Mouse (Mus musculus) ES-CJ7 (cell line): Measurements from ENCODE around the gene Kif13a.

Experiments used
- DNase-seq: peaks from one replicate; pipeline ENCODE4 v3.0.0; 2011; ENCODE audit warnings: low read depth, low spot score

Gene Kif13a

DNA sequence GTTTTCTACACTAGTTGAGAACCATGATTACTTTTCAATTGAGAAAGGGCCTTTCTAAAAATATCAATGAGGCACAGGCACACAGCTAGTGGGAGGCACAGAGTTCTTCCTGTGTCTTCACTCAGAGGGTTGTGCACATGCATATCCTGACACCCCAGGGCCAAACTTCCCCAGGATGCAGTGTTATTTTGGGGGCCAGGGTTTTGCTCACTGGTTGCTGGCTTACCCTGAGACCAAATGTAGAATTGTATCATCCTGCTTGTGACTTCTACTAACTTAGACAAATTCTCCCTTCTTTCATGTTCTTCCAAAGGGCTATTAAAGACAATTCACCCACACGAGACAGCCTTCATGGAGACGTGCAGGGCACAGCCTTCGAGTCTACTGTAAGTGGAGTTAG lies 45.7 kb downstream of the Kif13a start:
- DNase-seq: no peak

DNA sequence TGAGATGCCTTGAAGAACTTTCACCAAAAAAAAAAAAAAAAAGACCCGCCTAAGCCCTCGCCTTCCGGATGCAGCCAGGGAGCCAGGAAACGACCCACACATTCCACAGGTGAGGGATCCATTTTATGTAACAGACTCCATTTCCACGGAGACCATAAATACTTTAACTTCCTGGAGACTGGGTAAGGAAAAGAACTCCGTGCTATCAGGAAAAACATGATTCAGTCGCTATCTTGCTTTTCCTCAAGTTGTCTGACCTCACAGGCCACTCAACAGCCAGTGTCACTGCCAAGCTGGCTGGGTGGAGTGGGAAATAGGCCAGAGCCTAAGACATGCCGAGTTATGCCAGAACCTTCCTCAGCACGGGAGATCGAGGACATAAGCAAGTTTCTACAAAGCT lies 46.3 kb downstream of the Kif13a start:
- DNase-seq: no peak

DNA sequence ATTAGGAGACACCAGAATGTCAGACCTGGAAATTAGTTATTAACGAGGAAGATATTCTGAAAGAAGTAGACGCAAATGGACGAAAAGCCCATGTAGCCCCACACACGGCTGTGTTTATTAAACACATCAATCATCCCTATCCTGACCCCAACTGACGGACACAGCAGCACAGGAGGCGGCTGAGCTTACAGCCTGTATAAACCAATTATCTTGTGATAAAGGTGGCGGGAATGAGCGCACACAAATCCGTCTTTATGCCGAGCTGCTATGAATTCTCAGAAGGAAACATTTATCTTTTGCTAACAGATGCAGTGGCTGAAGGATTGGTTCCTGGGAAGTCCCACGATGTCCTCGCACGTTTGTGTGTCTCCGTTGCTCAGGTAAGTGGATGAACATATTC lies 48.9 kb downstream of the Kif13a start:
- no peak for DNase-seq

DNA sequence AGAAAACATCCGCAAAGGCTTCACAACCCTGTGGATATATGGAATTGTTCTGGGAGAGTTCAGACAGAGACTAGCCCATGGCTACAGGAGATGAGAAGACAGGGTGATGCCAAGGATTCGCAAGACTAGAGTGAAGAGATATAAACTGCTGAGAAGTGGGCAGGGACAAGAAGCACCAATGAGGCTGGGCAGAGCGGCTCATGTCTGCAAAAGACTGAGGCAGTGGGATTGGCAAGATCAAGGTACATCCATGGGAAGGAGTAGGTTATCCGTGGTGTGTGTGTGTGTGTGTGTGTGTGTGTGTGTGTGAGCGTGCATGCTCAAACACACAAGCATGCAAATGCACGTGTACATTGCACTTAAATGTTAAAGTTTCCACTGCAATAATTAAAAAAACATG lies 49.4 kb downstream of the Kif13a start:
- DNase-seq: no peak

DNA sequence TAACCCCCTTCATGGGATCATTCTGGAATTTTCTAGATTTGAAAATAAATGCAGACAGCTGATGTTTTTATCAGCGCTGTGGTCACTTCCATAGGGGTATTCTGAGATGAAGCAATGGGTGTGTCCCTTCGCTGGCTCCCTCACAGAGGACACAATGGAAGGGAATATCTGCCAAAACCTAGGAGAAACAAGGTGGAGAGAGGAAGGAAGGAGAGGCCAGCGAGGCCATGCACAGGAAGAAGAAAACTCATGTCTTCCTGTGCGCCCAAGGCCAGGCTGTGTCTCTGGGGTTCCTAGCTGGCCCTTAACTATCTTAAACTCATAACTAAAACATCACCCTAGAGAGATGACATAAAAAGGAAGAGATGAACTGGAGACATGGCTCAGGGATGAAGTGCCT lies 52.6 kb downstream of the Kif13a start:
- DNase-seq: no peak

DNA sequence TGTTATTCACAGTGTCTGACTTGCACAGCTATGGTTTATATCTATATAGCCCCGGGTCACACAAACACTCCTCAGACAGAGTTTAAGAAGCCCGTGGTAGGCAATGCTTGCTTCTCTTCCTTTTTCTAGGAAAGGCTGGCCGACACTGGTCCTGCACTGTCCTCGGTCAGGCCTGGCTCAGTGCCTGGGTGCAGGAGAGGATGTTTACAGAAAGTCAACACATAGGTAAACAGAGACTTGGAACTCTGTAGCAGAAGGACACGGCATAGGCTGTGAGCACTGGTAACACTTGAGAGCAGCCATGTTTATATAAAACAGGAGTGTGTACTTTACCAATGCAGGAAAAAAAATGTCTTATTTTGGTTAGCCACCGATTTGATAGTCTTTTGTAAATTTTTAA lies 54.3 kb downstream of the Kif13a start:
- no peak for DNase-seq

DNA sequence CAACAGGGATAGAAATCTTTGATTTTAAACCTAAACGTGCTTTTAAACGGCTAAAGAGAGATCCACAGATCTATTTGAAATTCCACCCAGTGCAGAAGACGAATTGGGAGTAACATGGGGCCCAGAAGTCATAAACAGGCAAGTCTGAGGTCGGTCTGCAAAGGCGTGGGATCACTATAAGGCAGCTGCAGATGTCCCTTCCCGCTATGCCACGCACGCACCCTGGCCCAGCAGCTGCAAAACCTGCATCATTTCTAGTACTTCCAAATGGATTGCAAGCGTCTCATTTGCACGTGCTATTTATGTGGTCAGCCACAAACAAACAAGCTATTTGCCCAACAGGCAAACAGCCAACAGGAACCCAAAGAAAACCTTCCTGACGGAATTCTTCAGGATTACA lies 56.9 kb downstream of the Kif13a start:
- DNase-seq: no peak

DNA sequence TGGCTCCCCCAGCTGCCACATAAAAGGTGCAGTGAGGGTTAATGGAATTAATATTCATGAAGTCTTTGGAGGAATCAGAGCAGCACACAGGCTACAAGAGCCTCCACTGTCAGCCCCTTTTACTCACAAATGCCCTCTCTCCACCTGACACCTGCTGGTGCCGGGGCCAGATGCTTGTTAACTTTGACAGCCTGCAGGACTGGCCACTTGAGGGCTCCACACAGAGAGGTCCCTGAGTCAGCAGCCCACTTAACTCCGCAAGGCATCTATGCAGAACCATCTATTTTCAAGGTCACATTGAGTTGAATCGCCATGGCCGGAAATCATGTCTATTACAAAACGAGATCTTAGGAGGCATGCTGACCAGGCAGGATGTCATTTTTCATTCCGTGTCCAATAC lies 57.5 kb downstream of the Kif13a start:
- DNase-seq: no peak

DNA sequence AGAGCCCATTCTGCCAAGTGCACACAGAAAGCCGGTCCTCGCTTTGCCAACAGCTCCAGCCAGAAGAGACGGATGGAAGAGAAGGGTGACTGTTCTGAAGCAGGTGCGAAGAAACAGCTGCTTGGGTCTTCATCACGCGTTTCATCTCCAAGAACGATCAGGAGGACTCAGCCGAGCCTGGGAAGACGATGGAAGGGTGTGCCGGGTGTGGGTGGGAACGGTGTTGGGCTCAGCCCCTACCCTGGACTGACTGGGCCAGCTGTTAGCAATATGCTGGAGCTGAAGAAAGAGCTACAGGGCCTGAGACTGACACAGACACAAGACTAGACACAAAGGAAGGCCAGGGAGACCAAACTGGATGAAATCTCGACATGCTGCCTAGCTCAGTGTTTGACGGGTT lies 60.2 kb downstream of the Kif13a start:
- no peak for DNase-seq

DNA sequence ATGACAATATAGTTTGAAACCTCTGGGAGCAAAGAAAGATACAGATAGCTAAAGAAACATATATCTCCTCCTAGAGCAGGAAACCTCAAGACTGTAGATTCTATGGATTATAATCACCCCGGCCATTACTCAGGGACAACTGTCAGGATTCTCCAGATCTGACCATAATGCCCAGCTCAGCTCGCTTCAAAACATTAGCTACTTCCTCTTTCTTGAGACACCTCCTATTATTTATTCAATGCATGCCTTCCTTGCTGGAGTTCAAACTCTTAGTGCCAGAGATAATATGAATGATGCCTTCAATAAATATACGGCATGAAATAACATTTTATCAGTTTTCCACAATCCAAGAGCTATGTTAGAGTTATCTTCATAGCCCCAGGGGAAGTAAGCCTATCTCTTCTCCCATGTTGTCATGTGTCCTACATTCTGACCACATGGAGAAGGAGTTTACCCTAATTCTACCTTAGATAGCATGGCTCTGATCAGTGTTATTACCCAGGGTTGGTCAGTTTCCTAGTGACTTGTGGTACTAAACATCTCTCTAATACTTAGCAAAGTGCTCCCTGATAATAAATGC lies 66.4 kb downstream of the Kif13a start:
- no peak for DNase-seq

DNA sequence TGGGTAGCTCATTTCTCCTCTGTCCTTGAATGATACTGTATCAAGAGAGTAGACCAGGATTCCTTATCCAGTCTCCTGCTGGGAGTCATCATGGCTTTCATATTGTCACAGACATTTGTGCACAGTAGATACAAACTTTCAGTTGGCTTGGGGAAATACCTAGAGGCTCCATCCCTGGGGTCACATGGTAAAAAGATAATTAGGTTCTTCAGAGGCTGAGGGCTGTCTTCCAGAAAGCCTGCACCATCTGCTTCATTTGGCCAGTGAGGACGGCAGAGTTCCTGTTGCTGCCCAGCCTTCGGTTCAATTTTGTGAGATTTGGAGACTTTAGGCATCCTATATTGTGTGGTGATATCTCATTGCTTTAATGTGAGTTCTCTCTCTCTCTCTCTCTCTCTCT lies 69.8 kb downstream of the Kif13a start:
- no peak for DNase-seq

DNA sequence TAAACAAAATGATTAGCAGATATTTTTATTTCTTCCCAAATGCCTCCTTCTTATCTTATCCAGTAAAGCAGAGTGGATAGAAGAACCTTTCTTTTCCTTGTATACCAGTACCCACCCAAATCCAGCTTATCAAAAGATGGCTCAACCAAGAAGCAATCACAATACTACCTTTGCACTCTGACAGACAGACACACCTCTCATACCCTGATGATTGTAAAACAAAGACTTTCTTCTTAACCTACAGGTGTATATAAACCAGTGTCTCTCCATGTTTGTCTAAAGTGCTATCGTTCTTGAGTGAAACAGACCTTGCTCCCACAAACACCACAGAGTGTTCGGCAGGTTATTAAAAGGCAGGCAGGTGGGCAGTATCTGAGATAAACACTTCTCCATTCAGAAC lies 70.5 kb downstream of the Kif13a start:
- DNase-seq: no peak

DNA sequence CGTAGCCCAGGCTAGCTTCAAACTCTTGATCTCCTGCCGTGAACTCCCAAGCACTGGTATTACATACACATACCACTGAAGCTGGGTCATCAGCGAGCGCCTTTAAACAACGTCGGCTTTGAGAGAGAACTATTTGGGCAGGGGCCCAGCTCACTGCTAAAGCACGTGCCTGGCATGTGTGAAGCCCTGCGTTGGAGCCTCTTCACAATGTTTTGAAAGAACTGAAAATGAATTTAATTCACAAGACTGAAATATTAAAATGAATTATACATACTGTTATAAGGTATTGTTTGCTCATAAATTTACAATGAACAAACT lies 70.9 kb downstream of the Kif13a start:
- DNase-seq: no peak

DNA sequence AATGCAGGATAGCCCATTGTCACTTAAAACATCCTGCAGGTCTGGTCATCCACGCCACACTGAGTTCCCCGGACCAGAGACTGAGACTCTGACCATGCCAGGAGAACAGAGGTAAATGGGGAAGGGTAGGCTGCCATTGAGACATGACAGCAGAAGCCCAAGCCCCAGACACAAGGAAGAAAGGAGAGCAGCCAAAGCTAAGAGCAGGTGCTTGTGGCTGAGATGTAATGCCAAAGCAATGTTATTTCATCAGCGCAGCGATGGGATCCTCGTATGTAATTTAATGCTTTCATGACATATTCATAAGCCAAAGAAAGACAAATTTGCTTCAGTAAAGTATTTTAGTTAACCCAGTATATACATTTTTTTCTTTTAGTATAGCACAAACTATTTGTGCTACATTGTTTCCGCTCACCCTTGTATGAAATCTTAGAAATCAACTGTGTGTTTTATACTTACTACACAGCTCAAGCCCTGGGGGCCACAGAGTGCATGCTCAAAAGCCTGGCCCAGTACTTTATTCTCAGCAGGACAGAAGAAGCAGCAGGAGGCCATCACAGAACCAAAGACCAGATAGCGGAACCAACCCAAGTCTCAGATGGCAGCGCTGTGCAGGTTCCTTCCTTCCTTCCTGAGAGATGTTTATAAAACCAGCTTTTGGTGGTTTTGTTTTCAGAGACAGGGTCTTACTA lies 71.4 kb downstream of the Kif13a start:
- DNase-seq: no peak

DNA sequence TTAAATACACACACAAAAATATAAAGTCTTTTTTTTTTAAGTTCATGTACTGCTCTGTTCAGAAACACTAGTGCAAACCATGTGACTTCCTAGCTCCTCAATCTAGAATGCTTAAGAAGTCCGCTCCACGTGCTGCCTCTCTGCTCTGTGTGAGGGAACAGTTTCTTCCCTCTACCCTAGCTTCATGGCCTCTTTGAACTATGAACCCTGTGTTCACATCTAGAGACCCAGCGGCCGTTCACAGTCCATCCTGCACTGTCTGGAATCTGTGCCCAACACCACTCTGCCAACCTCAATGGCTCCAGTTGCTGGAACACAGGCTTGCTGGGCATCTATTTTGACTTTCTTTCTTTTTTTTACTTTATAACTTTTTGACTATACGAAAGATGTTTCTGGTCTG lies 75.2 kb downstream of the Kif13a start:
- DNase-seq: no peak

DNA sequence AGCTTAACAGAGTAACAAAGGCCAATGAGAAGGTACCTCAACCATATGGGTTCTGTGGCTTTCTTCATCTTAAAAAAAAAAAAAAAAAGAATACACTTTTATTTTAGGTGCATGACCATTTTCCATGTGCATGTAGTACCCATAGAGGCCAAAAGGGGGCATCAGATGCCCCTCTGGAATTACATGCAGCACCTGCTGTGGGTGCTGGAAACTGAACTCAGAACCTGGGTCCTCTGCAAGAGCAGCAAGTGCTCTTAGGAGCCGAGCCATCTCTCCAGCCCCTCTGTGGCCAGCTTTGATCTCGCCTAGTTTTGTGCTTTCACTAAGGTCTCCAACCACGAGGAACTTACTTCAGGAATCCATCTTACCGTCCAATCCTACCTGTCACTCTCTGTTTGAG lies 77.2 kb downstream of the Kif13a start:
- DNase-seq: peak; percentile 23

DNA sequence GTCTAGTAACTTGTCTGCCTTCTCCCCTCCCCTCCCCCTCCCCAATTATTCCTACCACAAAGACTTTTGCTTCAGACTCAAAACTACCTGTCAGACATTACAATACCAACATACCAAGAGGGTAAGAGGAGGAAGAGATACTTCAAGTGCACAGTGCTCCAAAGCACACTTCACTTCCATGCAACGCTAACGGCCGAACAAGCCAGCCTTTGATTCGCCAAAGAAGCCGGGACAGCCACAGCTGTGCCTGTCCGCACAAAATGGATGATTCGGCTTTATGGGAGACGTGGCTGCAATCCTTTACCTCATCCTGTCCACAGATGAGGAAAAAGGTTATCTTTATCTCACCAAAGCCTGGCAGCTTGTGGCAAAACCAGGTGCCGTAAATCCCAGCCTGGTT lies 84.2 kb downstream of the Kif13a start:
- no peak for DNase-seq

DNA sequence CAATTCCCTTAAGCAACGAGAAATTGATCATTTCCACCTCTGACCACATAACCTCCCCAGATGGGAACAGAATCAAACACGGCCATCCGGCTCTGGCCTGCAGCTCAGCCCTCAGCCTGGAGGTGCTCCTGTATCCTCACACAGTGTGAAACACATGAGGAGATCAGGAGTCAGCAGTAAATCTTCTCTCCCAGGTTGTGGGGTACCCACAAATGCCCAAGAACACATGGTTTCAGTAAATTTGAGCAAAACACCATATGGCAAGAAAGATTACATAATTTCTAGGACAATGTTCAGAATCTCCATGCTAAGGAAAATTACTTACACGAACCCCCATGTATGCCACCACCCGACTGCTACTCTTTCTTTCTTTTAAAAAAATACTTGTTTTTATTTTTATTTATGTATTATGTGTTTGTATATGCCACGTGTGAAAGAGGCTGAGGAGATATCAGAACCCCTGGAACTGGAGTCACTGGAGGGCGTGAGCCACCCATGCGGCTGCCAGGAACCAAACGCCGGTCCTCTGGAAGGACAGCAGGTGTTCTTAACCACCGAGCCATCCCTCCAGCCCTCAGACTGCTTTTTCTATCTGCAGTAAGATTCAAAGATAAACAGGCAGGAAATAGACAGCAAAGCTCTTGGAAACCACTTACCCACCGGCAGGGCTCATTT lies 85.0 kb downstream of the Kif13a start:
- no peak for DNase-seq

DNA sequence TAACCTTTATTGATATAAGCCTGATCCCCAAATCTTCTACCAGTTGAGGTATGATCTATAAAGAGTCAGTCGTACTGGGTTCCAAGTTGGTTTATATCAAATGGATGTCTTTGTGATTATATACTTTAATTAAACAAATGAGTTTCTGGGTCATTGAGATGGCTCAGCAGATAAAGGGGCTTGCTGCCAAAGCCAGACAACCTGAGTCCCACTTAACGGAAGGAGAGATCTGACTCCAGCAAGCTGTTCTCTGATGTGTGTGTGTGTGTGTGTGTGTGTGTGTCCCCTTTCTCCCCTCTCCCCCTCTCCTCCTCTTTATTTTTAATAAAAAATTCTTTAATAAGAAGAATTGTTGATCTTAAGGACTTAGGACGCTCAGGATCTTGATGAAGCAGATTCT lies 86.0 kb downstream of the Kif13a start:
- DNase-seq: no peak

DNA sequence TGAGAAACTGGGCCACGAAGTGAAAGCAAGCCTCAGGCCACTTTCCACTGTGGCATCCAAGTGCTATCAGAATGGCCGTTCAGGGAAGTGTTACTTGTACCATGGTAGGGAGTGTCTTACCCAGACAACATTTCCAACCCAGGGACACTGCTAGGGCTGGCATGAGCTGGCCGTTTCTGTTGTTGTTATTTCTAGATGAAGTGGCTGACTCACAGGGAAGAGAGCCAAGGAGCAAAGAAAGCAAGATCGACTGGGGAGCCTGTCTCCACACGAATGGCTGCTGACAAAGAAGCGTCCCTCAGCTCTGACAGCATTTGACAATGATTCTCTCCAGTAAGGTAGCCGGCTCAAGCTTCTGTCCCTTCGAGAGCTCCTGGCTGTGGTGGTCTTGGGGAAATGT lies 87.5 kb downstream of the Kif13a start:
- DNase-seq: no peak

DNA sequence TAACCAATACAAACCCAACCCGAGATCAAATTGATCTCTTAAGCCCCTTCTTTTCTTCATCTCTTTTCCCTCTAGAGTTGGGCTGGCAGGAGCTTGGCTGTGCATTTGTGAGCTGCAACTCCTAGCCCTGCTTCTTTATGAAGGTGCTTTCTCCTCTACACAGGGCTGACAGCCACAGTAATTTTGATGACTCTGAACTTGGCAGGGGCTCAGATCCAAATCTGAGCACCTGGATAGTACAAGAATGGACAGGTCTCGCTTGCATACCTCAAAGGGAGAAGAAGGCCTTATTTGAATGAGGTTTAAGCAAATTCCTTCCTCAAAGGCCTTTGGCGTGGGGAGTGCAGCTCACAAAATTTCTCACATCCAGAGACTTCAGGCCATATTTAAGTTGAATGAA lies 88.0 kb downstream of the Kif13a start:
- no peak for DNase-seq

DNA sequence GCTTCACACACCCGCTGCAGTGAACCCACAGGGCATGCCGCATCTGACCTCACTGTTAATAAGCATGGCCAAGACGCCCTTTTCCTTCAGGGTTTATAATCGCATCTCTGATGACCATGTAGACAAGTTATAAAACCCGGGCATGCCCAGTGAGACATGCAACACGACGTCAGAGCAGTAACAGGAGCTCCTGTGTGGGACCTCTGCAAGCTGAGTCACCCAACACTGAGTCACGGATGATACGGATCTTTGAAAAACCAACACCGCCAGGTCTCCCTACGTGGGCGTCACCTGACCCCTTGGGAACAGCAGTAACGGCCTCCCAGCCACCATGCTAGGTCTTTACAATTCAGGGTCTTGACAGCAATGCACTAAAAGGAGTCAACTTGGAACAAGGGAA lies 89.0 kb downstream of the Kif13a start:
- DNase-seq: no peak

DNA sequence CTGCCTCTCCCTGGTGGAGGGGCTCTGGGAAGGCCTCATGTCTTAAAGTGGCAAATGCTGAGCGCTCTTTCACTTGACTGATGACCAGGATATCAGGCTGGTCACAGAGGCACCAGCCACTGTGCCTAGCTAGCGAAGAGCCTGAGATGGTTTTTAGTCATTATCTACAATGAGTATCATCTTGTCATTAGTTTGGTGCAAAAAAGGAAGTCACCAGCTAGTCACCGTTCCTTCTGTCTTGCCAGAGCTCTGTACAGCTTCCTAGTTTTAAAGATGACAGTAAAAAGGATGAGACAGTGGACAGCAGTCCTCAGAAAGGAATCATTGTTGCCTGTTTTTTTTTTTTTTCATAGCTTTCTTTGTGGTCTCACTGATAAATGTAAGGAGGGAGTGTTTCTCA lies 90.4 kb downstream of the Kif13a start:
- DNase-seq: no peak

DNA sequence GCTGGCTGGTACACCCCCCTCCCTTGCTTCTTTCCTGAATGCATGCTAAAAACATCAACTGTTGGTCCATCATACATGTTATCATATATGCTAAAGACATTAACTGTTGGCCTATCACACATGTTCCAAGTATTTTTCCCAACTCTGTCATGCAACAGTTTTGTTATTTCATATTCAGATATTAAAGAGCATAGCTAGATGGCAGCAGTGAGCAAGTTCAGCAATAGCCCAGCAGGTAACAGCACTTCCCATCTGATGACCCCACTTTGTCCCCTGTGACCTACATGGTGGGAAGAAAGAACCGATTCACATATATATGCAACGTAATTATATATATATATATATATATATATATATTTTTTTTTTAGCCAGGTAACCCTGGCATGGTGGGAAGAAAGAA lies 91.1 kb downstream of the Kif13a start:
- DNase-seq: peak; percentile 33
